Mouse (Mus musculus) c-Kit-positive CD71-positive TER-119-negative erythroid progenitor cells, embryonic 14.5 days (primary cell): Measurements from ENCODE around the gene Gse1.

Experiments
- DNase-seq: peaks from one replicate; pipeline ENCODE4 v3.0.0-alpha.2; 2013; ENCODE audit warnings: low read depth

Gse1 gene

DNA sequence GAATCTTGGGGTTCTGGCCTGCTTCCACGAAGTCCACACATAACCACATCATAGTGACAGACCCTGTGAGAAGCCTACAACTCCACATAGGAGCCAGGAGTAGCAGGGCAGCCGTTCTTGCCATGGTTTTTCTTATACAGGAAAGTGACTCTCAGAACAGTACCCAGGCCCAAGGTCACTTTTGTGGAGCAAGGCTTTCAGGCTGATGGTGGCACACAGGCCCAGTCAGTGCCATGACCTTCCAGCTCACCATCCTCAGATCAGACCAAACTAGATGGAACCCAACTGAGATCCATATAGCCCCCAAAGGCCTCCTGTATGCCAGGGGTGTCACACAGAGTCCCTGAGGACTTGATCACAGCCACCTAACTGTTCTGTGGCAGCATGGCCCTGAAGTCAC, 223.9 kb downstream of the Gse1 start:
- no peak for DNase-seq

GRCm38 (mm10) chr8:120454404-120454803, 226.1 kb downstream of the Gse1 start:
- no peak for DNase-seq

DNA sequence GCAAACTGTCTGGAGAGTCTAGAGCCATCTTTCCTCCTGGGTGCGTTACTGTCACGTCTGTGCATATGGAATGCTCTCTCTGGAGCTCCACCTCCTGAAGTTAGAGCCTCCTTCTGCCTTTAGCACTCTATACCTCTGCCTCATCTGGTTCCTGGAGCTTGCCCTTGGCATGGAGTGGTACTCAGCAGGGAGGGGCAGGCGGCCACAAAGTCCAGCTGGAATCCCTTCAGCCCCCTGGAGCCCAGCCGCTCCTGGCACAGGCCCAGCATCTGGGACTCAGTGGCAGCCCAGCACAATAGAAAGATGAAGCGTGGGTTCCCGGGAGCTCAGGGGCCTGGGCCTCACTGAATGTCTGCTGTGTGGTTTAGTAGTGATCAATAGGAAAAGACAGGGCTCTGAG, 232.1 kb downstream of the Gse1 start:
- no peak for DNase-seq

DNA sequence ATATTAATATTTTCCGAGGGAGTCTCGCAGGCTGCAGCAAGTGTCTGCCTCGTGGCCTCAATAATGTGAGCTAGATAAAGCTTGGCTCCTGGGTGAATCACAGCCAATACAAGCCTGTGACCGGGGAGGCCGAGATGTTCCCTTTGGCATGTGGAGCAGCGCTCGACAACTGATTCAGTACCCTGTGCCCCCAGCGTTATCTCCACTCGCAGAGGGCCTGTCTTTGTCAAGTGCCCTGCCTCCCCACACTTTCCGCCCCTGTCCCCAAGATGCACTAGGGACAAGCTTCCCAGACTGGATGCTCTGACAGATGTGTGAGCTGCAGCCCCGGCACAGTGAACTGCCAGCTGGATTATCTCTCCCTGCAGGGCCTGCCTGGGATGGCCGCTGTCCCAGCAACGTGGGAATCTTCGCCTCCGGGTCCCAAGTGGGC, 233.9 kb downstream of the Gse1 start:
- DNase-seq: peak; percentile 59

- no peak for DNase-seq
Measured at GRCm38 (mm10) chr8:120462611-120463010, 234.4 kb downstream of the Gse1 start.

DNA sequence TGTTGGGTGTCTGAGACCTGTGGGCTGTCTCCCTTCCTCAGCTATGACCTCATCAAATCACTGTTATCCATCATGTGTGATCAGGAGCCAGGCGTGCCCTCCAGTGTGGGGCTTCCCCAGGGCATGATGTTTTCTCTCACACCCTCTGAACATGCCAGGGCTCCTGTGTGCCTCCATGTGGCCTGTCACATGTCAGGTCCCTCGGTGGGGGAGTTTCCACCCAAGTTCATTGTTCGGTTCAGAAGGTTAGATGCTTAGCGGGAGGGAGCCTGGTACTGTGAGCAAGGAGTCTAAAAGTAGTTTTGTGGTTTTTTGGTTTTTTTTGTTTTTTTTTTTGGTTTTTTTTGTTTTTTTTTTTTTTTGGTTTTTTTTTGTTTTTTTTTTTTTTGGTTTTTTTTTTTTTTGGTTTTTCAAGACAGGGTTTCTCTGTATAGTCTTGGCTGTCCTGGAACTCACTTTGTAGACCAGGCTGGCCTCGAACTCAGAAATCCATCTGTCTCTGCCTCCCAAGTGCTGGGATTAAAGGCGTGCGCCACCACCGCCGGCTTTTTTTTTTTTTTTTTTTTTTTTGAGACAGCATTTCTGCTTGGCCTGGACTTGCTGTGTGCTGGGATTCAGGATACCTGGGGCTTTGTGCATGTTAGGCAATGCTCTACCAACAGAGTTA, 235.8 kb downstream of the Gse1 start:
- no peak for DNase-seq

DNA sequence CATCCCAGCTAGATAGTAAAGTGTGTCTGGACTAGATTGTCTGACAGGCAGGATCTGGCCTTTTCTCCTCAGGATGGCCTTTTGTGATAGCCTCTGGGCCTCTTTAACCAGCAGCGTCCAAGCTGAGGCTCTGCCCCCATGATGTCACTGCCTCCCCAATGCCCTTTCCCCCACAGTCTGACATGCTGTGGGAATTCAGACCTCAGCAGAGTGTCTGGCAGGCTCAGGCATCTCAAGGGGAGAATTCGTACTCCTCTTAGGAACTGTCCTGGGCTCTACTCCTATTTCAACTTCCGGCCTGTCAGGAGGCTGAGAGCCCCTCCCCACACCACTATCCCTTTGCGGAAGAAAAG, 236.3 kb downstream of the Gse1 start:
- no peak for DNase-seq

DNA sequence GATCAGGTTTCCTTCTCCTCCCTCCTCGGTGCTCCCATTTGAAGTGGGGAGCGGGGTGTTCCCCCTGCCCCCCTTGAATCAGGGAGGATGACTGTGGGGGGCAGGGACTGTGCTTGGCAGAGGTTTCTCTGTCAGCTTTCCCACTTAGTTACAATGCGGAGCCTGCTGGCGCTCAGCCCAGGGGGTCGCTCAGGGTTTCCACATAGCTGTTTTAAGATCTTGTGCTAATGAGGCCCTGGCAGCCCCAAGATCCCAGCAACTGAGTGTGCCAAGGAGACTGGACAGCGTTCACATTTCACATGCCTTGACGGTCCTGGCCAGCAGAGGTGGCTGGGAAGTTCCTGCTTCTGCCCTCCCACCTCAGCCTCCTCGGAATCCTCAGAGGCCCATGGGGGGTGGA, 237.5 kb downstream of the Gse1 start:
- DNase-seq: no peak

- DNase-seq: no peak
Measured at GRCm38 (mm10) chr8:120466266-120466665, 238.0 kb downstream of the Gse1 start.

- DNase-seq: no peak
Measured at GRCm38 (mm10) chr8:120467598-120467997, 239.3 kb downstream of the Gse1 start.

- no peak for DNase-seq
Measured at GRCm38 (mm10) chr8:120470170-120470569, 241.9 kb downstream of the Gse1 start.

- DNase-seq: no peak
Measured at GRCm38 (mm10) chr8:120471166-120471565, 242.9 kb downstream of the Gse1 start.

- no peak for DNase-seq
Measured at GRCm38 (mm10) chr8:120471752-120472151, 243.5 kb downstream of the Gse1 start.

GRCm38 (mm10) chr8:120472230-120472629, 244.0 kb downstream of the Gse1 start:
- no peak for DNase-seq

DNA sequence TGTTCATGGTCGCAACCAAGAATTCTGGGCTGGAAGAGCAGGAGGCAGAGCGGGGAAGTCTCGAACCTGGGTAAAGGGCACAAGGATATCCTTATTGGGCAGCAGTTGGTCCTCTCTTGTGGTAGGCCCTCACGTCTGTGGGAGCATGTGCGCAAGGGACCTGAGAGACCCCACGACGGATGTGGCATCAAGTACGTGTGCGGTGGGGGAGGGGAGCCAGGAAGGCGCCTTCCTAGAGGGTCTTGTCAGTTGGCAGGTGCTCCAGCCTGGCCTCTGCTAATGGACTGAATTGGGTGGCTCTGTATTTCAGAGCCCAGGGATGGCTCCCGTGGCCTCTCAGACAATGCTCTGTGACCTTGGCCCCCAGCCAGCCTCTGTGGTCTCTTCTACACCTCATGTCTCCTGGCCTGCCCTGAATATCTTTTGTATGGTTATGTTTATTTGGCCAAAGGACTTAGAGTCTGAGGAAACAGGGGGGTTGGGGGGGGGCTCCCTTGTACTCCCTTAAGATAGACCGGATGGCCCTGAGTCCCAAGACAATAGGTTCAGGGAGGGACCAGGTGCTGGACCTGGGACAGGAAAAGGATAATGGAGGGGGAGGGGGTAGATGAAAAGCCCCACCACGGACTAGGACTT, 245.6 kb downstream of the Gse1 start:
- DNase-seq: no peak

GRCm38 (mm10) chr8:120474496-120475235, 246.4 kb downstream of the Gse1 start:
- no peak for DNase-seq

DNA sequence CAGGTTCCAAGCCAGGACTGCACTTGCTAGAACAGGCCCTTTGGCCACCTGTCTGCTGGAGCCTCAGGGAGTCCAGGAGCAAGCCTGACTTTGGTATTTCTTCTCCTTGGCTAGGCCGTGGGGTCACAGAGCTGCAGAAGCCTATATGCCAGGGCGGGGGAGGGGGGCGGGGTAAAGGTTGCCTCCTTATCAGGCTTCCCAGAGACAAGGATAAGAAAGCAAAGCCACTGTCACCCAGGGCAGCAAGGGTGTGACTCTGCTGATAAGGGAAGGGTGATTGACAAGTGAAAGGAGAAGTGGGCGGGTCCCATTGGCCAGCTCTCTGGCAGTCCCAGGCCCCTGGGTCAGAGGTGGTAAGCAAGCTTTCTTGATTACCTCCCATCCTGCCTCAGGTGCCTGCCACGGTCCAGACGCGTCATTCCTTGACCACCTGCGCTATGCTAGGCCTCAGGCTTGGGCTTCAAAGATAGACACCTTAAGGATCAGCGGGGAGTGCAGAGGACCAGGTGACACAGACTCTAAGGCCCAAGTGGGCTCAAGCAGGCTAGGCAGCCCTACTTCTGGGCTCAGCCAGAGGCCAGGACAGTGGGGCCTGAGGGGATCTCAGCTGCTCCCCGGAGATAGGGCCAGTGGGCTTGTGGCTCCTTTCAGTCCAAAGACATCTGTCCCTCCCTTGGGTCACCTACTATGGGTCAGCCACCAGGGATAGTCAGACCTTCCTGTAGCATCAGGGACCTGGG, 247.4 kb downstream of the Gse1 start:
- DNase-seq: peak; percentile 93

DNA sequence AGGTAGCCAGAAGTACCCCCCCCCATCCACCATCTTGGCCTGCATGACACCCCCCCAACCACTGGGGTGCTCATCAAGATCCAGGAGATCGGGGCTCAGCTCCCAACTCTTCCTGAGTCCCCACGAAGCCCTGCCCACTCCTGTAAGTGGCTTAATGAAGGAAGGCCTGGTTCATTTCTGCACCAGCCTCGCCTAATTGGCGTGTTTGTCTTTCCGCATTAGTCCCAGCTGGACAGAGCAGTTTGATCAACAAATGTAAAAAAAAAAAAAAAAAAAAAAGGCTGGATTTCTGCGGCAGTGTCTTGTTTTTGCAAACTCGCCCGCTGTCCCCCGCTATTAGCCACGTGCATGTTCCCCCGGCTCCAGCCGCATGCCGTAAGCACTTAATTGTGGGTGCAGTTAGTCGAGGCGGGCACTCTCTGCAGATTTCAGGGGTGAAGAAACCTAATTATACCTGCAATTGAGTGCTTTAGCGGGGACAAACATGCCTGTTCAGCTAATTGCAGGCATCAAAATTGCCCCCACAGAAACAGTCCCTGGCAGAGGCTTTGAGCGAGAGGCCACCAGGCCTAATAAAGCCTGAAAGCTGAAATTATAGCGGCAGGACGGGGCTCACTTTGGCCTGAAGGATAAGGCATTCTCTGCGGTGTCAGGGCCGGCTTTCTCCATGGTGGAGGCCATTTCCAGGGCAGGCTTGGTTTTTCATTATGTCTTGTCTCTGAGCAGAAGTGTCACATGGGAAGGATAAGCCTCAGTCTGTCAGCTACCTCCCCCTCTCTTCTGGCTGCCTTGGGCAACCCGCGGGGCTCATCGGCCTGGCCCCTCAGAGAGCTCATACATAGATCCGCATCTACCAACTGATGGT, 248.7 kb downstream of the Gse1 start:
- no peak for DNase-seq

DNA sequence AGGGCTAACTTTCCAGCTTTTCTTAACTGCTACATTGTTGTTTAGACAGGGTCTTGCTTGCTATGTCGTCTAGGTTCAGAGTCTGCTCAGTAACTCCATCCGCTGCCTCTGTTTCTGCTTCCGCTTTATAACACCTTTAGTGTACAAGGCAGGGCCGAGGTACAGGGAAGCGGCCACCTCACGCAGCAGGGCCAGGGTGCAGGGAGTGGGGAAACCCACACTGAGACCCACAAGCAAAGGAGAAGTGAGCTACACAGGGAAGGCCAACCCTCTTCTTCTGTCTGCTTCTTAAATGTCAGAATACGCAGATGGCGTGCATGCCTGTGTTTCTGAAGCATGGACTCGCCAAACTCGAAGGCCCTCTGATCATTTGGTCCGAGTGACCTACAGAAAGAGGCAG, 250.5 kb downstream of the Gse1 start:
- no peak for DNase-seq

- DNase-seq: no peak
Measured at GRCm38 (mm10) chr8:120479691-120480090, 251.4 kb downstream of the Gse1 start.

DNA sequence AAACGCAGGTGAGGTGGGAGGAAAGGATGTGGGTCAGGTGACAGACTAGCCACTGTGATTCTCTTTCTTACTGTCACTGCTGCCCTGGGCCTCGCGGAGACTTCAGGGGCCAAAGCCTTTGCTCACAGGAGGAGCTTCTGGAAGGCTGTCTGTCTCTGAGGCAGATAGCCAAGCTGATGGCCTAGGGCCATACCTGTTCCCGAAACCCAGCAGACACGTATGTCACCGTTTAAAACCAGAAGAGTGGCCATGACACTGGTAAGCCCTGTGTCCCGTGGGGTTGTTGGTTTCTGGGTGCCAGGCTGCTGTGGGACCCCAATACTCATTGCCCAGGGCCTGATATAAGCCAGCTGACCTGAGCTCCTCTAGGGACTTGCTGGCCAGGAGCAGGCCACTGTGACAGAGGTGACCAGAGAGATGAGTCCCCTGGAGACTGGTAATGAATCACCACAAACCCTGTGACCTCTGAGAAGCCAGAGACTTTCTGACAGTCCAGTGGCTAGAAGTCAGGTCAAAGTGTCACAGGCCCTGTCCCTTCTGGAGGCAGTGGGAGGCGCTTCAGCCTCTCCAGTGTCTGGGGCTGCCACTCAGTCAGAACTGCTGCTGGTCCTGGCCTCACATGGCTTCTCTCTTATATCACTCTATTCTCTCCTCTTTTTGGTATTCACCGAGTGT, 253.9 kb downstream of the Gse1 start:
- no peak for DNase-seq
